Mouse (Mus musculus) heart, postnatal 0 days (tissue): ENCODE measurements at regions not wholly inside any gene's neighbourhood (a gene's known extent, or its start where the extent isn't known, plus 50 kb on each side); places are given as distances from the start of the nearest gene placed in this dataset.

Source experiments
- ATAC-seq: fragments of 200-750 bp; cut with Nextera tagmentation; 2 replicates; pipeline ENCODE4 v1.8.0; 2017; ENCODE audit warnings: low read depth, moderate number of reproducible peaks, moderate library complexity; ENCODE audit not compliant: insufficient read depth
- DNase-seq: peaks from one replicate; pipeline ENCODE4 v3.0.0-alpha.2; 2016; ENCODE audit warnings: low spot score
- H3K27ac ChIP-seq: fragments of 300-500 bp; sonication (generic); 2 replicates; pipeline ENCODE4 v1.5.1; 2014; ENCODE audit warnings: low read depth, mild to moderate bottlenecking
- H3K27me3 ChIP-seq: fragments of 300-500 bp; sonication (generic); 2 replicates; pipeline ENCODE4 v1.6.1; 2014; ENCODE audit warnings: low read length, mixed read lengths; ENCODE audit not compliant: control insufficient read depth, insufficient read depth
- H3K36me3 ChIP-seq: fragments of 300-500 bp; sonication (generic); replicated peaks from 2 replicates; pipeline ENCODE4 v1.6.1; 2014; ENCODE audit warnings: low read length, mixed read lengths; ENCODE audit not compliant: control insufficient read depth, insufficient read depth
- H3K4me1 ChIP-seq: fragments of 300-500 bp; sonication (generic); 2 replicates; pipeline ENCODE4 v1.6.1; 2014; ENCODE audit warnings: antibody characterized with exemption; ENCODE audit not compliant: control insufficient read depth, insufficient read depth
- H3K4me2 ChIP-seq: fragments of 300-500 bp; sonication (generic); 2 replicates; pipeline ENCODE4 v1.6.1; 2014; ENCODE audit warnings: low read depth, mild to moderate bottlenecking, low read length, moderate library complexity
- H3K4me3 ChIP-seq: fragments of 300-500 bp; sonication (generic); 2 replicates; pipeline ENCODE4 v1.5.1; 2014; ENCODE audit warnings: low read depth, low read length
- H3K9ac ChIP-seq: fragments of 300-500 bp; sonication (generic); replicated peaks from 2 replicates; pipeline ENCODE4 v1.6.1; 2014; ENCODE audit warnings: low read depth, low read length, mixed read lengths
- H3K9me3 ChIP-seq: fragments of 300-500 bp; sonication (generic); replicated peaks from 2 replicates; pipeline ENCODE4 v1.6.1; 2016; ENCODE audit warnings: low read length; ENCODE audit not compliant: control insufficient read depth
- CTCF ChIP-seq: IDR thresholded peaks from 2 replicates; pipeline ENCODE4 v1.5.1; 2016; ENCODE audit warnings: antibody characterized with exemption, control low read depth, low read depth
- EP300 ChIP-seq: IDR thresholded peaks from 2 replicates; pipeline ENCODE4 v1.6.1; 2016; ENCODE audit warnings: antibody characterized with exemption, low read depth
- WGBS: fragments of 180-500 bp; shearing (Covaris S2); extraction: QIAGEN DNeasy Blood & Tissue Kit; methylation state at CpG from one replicate; pipeline ENCODE4 v1.1.7; 2014; 5-methylcytosine and 5-hydroxymethylcytosine counted together

- H3K9ac ChIP-seq: no peak overlapping the region
- TF ChIP-seq EP300: no peak
- TF ChIP-seq CTCF: no peak
- DNase-seq (peak; percentile 5), ATAC-seq (no peak)
- H3K9me3 ChIP-seq: no peaks in the 10 kb centered on the region
- H3K4me1 ChIP-seq: 0 out of 2 replicates have a peak, but pooled peaks cover 7% of the 10 kb centered on the region
- no peak overlapping the region for H3K4me3 ChIP-seq
- H3K27ac ChIP-seq: no peak overlapping the region
- 52% methylated on average over 6 of the region's 6 CpGs for WGBS
- H3K36me3 ChIP-seq: no peaks in the 10 kb centered on the region
- H3K4me2 ChIP-seq: no peak overlapping the region
- no peaks in the 10 kb centered on the region for H3K27me3 ChIP-seq
Measured at GRCm38 (mm10) chr9:85088556-85089338, 223.8 kb upstream of the Gm11114 start.

DNA sequence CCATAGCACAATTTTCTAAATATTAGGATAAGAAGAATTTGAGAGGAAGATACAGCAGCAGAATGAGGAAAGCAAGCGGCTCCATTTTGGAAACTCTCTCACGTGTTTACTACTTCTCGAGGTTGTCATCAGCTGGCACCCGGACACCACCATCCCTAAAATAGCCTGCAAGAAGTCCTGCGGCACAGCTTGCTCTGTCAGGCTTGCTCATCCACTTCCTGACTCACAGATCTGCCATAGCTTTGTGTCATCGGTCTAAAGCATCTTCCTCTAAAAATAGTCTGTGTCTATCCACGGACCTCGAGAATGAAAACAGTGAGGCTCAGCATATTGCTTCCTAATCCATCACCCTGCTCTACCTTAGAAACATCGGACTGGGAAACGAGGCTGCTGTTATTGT, 222.3 kb upstream of the Gm11114 start:
- TF ChIP-seq CTCF (no peak), EP300 (no peak)
- Histone ChIP-seq H3K27ac (no peak overlapping the region), H3K4me3 (peak overlapping the region; percentile 24; the same call in 1 of the 2 replicates), H3K4me2 (peak overlapping the region; percentile 40), H3K9ac (no peak overlapping the region), H3K9me3 (no peaks in the 10 kb centered on the region), H3K4me1 (0 out of 2 replicates have a peak, but pooled peaks cover 7% of the 10 kb centered on the region), H3K27me3 (no peaks in the 10 kb centered on the region), H3K36me3 (no peaks in the 10 kb centered on the region)
- peak; percentile 82 for ATAC-seq
- DNase-seq: peak; percentile 63
- 25% methylated on average over 10 of the region's 10 CpGs for WGBS

DNA sequence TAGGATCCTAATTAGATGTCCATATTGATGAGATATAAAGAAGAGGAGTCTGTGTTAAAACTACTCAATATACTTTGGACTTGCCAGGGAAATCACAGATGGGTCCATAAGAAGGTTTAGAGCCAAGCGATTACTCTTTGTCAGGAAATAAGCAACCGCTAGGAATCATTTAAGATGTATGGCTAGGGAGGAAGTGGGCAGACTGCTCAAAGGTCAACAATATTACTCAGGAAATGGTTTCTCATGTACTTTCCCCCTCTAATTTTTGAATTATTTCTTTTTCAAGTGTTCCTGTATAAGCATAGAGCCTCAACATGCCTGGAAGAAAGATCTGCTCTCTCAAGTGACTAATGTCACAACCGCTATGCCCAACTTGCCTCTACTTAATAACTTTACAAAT, 217.3 kb upstream of the Gm11114 start:
- H3K4me3 ChIP-seq: no peak overlapping the region
- H3K4me2 ChIP-seq: no peak overlapping the region
- TF ChIP-seq EP300: no peak
- TF ChIP-seq CTCF: no peak
- DNase-seq (no peak), ATAC-seq (no peak)
- H3K27me3 ChIP-seq: no peaks in the 10 kb centered on the region
- no peak overlapping the region for H3K9ac ChIP-seq
- H3K9me3 ChIP-seq: no peaks in the 10 kb centered on the region
- H3K27ac ChIP-seq: no peak overlapping the region
- no peaks in the 10 kb centered on the region for H3K36me3 ChIP-seq
- 84% methylated on average over 3 of the region's 3 CpGs for WGBS
- H3K4me1 ChIP-seq: no peaks in the 10 kb centered on the region

DNA sequence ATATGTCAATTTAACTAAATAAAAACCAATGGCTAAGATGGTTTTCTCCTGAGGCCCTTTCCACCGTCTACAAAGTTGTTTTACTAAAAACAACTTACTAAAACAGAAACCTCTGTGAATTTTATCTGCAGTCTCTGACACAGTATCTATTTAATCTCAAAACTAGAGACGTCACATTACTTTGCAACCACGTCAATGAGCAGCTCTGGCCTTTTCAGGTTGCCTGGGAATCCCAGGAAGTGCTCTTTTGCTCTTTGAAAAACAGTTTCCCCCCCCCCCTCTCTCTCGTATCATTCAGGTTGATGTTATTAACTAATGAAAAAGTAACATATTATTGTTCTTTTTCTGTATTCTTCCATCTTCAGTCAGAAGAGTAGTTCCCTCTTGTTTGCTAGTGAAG, 216.1 kb upstream of the Gm11114 start:
- ATAC-seq: no peak
- H3K27ac ChIP-seq: no peak overlapping the region
- no peaks in the 10 kb centered on the region for H3K27me3 ChIP-seq
- no peak for DNase-seq
- H3K4me1 ChIP-seq: no peaks in the 10 kb centered on the region
- H3K4me3 ChIP-seq: no peak overlapping the region
- H3K36me3 ChIP-seq: no peaks in the 10 kb centered on the region
- TF ChIP-seq CTCF (no peak), EP300 (no peak)
- H3K9me3 ChIP-seq: no peaks in the 10 kb centered on the region
- H3K9ac ChIP-seq: no peak overlapping the region
- H3K4me2 ChIP-seq: no peak overlapping the region
- WGBS: 57% methylated on average over 4 of the region's 4 CpGs

GRCm38 (mm10) chr9:85112928-85113327, 199.6 kb upstream of the Gm11114 start:
- H3K4me2 ChIP-seq: no peak overlapping the region
- H3K36me3 ChIP-seq: no peaks in the 10 kb centered on the region
- H3K27me3 ChIP-seq: no peaks in the 10 kb centered on the region
- ATAC-seq (no peak), DNase-seq (no peak)
- H3K9ac ChIP-seq: no peak overlapping the region
- H3K4me3 ChIP-seq: no peak overlapping the region
- no peak overlapping the region for H3K27ac ChIP-seq
- H3K4me1 ChIP-seq: peaks cover 3% of the 10 kb centered on the region
- TF ChIP-seq CTCF: no peak
- no peak for TF ChIP-seq EP300
- no peaks in the 10 kb centered on the region for H3K9me3 ChIP-seq
- 27% methylated on average over 3 of the region's 3 CpGs for WGBS

DNA sequence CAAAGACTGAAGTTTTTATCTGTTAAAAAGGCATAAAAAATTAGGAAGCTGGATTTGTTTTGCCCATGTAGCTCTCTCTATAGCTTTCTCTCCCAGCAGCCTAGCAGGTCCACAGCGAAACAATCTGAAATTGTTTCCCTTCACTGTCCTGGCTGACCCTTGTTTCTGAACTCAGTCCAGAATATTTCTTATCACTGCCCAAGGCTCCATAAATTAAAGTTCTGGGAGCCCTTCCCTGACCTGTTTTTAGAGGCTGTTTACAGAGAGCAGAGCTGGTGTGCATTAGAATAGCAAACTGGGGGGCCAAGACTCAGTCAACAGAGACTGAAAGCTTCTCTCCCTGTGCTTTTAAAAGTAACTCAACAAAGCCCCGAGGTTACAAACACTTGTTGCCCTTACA, 198.3 kb upstream of the Gm11114 start:
- 50% methylated on average over 2 of the region's 2 CpGs for WGBS
- H3K4me1 ChIP-seq: peaks cover 3% of the 10 kb centered on the region
- H3K4me2 ChIP-seq: no peak overlapping the region
- no peaks in the 10 kb centered on the region for H3K27me3 ChIP-seq
- no peak overlapping the region for H3K4me3 ChIP-seq
- H3K36me3 ChIP-seq: no peaks in the 10 kb centered on the region
- H3K9ac ChIP-seq: no peak overlapping the region
- TF ChIP-seq CTCF (no peak), EP300 (no peak)
- no peak overlapping the region for H3K27ac ChIP-seq
- DNase-seq (no peak), ATAC-seq (no peak)
- H3K9me3 ChIP-seq: no peaks in the 10 kb centered on the region
